Mouse (Mus musculus) CD4-positive helper T cell, adult 2 months (primary cell): Measurements from ENCODE around the gene Gm3633.
"Not testable (repeated sequence)": the region's sequence is repeated elsewhere in the genome, so short reads cannot be mapped to it uniquely, and the experiment has no call there.

Experiments used
- DNase-seq: peaks from one replicate; pipeline ENCODE4 v3.0.0-alpha.2; 2012; ENCODE audit warnings: low read depth, missing footprints, low spot score

The Gm3633 gene

GRCm38 (mm10) chr14:42641817-42642216 lies at the start of gene Gm3633:
Gm3633 (minus strand) TSS chr14:42641917.
- DNase-seq, result not testable (repeated sequence)

GRCm38 (mm10) chr14:42655638-42656037 lies 13.9 kb upstream of the Gm3633 start, which contains the start of gene Gm10378:
Gm10378 (plus strand) TSS chr14:42655938.
- not testable (repeated sequence) for DNase-seq

- DNase-seq, result not testable (repeated sequence)
Measured at GRCm38 (mm10) chr14:42599782-42600181, 41.9 kb downstream of the Gm3633 start, which contains the start of gene Gm17124. Gm17124 (minus strand) TSS chr14:42599882.
